Mouse (Mus musculus): ENCODE measurements around the gene Il12rb1.

Il12rb1 gene

DNA sequence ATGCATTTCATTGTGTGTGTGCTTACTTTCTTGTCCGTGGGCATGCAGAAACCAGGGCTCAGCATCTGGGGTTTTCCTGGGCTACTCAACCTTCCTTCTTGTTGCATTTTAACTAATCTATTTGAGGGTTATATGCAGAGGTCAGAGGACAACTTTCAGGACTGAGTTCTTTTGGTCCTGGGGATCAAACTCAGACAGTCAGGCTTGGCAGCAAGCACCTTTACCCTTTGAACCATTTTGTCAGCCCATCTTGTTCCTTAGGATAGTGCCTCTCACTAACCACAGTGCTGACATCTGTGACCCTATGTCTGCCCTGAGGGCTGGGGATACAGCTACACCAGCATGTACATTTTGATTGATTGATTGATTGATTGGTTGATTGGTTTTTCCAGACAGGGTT is 19.5 kb downstream of the Il12rb1 start:
- no peak for DNase-seq (ENCODE audit: low read depth, low spot score)

DNA sequence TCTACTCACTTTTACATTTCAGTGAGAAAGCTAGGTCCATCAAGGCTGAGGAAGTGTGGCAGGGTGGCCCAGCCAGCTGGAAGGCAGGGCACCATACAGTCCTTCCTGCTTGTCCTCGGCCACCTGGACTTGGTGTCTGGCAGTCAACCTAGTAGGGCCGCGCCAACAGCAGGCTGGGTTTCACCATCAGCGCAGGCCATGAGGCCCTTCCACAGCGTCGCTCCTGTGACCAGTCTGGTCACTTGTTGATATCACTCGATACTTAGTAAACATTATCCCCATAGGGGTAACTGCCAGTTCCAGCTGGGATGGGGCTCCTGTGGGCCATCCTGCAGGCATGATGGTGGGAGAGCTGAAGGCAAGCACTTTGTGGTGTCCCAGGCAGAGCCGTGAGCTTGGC is 23.3 kb downstream of the Il12rb1 start:
- no peak for DNase-seq (ENCODE audit: low read depth, low spot score)

DNA sequence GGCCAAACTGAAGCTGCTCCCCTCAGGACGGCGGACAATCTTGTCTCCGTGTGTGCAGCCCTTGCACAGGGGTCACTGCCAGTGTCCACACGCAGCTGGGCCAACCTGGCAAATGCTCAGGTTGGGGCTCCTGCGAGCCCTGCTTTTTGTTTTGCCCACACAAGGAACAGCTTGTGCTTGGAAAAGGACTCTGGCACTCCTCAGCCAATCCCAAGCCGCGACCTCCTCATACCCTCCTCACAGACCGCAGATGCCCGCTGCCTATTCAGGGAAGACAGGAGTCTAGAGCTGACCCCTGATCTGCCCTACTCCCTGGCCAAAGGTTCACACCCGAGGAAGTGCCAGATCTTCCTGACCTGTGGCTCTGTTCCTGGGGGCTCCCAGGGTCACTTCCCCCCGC is 24.1 kb downstream of the Il12rb1 start:
- DNase-seq (ENCODE audit: low read depth, low spot score), result no peak

DNA sequence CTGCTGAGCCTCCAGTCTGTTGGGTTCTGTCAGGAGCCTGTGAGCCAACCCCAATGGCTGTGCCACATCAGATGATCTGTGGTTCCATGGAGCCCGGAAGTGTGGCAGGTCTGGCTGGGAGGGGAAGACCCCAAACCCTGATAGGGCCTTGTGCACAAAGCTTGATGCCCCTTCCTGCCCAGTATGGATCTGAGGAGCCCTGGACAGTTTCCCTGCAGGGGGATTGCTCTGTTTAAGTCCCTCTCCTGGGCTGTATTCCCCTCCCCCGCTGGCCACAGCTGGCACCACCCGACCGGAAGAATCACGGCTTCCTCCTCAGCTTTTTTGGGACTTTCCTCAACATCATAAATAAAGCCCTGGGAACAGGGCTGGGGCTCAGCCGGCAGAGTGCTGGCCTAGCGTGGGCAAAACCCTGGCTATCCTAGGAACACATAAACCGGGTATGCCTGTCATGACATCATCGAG is 24.8 kb downstream of the Il12rb1 start:
- no peak for DNase-seq (ENCODE audit: low read depth, low spot score)

DNA sequence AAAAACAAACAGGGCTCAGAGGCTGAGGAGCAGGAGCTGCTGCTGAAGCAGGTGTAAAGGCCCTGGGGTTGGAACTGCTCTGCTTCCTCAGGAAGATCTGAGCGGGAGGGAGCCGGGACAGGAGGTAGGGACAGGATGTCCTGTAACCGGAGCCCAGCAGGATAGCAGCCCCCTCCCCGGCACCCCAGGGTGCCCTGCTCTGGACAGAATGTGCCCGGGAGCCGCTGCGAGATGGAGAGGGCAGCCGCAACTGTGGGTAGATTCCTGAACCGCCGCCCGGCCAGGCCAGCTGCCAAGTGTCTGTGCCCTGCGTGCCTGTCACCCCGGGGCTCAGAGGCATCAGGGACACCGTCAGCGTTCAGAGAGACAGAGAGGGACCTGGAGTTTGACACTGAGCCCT is 25.3 kb downstream of the Il12rb1 start:
- DNase-seq (ENCODE audit: low read depth, low spot score), result no peak

DNA sequence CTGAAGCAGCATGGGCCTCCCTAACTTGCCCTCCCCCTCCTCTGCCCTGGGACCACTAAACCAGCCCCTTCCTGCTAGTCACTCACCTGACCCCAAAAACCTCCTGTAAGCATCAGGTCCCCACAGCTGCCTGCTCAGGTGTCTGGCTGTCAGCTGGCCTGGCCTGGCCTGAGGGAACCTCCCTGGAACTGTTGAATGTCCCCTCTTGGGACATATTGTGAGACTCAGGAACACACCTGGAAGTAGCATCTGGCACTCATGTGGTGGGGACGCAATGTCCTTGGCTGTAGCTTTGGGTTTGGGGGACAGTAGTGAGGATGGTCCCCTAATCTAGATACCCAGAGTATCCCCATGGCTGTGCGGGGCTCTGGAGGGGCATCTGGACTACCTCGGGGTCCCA is 25.8 kb downstream of the Il12rb1 start:
- no peak for DNase-seq (ENCODE audit: low read depth, low spot score)

DNA sequence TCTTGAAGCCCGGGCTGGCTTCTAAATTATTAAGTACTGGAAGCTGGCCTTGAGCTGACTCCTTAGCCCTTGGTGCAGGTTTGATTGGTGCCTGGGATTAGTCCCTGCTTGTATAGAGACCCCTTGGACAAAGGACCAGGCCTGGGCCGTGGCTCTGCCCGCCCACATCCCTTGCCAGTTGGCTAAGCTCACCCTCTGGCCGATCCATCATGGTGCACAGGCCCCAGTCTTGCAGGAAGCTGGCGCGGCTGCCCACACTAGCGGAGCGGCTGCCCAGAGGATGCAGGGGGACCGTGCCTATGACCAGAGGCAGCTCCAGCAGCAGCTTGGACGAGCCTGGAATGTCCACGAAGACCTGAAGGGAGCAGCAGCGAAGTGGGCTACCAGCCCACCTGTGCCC is 28.4 kb downstream of the Il12rb1 start:
- DNase-seq (ENCODE audit: low read depth, low spot score), result no peak

DNA sequence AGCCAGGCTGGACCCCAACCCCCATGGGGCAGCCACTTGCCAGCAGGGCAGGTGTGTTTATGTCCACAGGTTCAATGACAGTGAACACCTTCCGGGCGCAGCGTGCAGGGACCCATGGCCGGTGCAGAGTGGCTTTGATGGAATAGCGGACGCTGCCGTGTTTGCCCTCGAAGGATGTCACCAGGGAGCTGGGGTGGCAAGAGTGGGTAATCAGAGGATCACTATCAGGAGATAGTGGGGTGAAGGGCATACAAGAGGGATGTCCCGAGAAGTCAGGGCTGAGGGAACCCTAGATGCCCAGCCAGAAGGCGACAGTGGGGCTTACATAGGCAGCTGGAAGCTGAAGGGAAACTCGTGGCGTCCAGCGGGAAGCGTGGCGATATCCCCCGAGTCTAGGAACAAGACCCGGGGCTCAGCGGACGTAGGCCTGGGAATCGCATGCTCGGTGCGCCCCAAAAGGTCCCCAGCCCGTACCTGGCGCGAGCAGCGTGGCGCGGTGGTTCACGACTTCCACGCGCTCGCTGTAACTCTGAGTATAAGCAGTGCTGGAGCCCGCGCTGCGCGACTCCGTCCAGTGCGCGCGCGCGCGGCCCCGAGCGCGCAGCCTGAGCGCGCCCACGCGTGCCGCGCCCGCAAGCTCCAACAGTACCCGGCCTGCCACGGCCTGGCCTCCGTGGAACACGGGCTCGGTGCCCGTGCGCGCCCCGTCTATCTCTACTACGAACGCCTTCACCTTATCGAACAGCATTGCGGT is 30.6 kb downstream of the Il12rb1 start:
- DNase-seq (ENCODE audit: low read depth, low spot score), result no peak

DNA sequence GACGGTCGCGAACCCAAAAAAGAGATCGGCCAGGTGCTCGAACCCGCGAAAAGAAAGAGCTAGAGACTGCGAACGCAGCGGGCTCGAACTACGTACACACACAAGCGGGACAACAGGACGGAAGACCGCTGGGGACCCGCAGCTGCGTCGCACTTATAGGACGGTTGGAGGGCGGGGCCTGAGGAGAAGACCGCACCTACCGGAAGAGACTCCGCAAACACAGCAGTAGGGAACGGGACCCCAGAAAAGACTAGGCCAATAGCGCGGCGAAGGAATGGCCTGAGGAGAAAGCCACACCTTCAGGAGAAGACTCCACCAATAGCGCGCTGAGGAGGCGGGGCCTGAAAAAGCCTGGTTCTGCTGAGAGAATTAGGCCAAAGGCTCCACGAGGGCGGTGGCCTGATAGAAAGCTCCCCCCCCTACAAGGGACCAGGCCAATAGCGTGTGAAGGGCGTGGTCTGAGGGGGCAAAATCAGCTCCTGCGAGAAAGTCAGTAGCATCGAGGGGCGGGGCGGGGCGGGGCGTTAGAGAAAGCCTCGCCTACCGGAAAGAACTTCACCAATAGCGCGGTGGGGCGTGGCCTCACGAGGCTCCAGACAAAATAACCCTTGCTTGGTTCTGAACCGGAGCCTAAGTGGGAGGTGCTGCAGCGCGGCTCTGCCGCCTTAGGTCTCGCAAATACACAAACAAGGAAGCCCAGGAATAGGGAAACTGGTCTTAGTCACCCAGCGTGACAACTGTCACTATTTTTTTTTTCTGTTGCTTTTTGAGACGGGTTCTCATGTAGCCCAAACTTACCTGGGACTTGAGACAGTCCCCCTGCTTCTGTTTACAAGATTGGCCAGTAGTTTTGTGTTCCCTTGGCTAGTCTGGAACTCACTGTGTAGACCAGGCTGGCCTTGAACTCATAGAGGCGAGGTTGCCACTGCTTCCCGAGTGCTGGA is 31.4 kb downstream of the Il12rb1 start, which contains the start of gene Arrdc2:
TSS of gene Arrdc2 (minus strand) at position 313 of the 944 bp plus-strand sequence.
- DNase-seq (ENCODE audit: low read depth, low spot score), result peak; percentile 100

DNA sequence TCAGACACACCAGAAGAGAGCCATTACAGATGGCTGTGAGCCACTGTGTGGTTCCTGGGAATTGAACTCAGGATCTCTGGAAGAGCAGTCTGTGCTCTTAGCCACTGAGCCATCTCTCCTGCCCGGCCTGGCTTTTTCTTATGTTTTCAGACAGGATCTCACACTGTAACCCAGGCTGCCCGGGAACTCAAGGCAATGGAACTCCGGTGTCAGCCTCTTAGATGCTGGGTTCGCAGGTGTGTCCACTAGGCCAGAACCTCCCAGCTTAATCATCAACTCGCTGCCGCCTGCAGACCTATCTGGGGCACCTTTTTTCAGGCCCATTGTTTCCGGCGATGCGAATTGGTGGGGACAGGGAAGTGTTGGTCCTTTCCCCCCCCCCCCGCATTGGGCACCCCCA is 32.3 kb downstream of the Il12rb1 start:
- no peak for DNase-seq (ENCODE audit: low read depth, low spot score)

DNA sequence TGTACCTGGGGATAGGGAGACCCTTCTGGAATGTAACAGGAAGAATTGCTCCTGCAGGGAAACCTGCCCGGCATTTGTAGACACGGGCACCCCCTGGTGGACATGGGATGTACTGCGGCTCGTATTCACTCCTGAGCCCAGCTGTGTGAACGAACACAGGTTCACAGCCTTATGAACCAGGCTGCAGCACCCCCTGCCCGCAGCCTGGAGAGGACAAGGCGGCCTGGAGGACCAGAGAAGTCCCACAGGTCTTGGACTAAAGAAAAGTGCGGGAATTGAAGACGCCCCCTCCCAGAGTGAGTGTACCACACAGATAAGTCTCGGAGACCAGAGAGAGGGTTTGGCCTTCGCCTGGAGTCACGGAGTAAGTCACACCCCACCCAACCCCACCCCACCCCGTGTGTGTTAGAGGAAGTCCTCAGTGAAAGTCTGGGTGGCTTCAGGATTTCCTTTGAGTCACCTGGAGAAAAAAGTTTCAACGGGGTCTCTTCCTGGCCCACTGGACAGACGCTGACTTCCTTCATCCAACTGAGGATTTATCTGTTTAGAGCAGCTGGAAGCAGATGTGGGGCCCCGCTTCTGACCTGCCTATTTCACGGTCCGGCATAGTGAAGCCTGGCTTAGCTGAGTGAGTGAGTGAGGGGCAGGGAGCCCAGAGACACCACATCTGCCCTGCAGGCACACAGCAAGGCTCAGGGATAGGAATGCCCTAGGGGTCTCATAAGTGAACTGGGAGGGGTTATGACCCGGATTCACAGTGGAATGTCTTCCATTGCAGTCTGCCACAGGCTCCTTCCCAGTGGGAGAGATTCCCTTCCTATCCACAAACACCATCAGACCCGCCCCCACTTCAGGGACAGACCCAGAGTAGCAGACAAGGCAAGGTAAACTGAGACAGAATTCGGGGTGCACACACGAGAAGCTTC is 33.2 kb downstream of the Il12rb1 start:
- DNase-seq (ENCODE audit: low read depth, low spot score), result peak; percentile 39

DNA sequence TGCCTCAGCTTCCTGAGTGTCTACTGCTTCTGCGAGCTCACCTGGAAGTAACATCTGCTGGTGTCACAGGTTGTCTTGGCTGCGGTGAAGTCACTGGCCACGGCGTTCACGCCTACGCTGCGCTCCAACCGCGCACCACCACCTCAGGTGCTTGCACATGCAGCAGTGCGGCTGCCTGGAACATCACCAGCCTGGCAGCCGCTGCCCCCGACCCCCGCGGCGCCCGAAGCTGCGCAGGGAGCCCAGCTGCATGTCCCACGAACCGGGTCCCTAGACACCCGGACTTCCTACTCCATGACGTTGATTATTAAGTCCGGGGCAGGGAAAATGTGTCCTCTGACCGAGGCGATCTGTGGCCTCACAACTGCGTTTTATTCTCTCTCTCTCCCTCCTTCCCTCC is 34.2 kb downstream of the Il12rb1 start:
- no peak for DNase-seq (ENCODE audit: low read depth, low spot score)

DNA sequence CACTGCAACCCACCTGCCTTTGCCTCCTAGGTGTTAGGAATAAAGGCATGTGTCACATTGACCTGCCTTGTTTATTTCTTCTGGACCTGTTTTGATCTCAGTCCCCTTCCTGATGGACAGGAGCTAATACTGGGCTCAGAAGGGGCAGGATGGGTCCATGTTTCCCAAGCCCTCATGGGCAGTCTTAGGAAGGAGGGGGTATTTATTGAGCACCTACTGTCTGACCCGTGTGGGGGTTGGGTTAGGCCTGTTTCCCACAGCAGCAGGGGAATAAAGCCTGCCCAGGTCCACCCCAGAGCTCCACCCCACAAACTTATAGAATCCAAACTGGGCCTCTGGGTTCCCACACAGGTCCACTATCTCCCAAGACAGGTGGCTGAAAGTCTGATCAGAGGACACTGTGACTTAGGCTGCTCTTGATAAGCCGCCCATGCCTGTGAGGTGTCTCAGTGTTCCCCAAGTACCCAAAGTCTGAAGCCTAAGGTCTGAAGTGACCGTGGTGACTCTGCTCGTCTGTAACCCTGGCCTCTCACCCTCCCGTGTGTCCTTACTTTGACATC is 35.0 kb downstream of the Il12rb1 start:
- DNase-seq (ENCODE audit: low read depth, low spot score), result no peak

DNA sequence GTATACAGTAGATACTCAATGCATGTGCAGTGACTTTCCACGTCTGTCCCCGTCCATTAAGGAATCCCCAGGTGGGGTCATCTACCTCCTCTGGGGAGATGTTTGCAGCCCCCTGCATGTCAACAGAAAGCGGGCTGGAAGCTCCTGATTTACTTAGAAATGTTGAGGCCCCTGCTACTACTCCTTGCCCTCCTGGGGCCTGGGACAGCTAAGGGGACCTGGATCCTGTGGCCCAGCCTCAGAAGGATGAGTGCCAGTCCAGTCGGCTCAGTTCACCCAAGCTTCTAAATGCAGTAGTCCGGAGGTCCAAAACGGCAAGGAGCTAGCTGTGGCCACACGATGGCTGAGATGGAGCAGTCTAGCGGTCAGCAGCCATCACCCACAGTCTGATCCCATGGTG is 35.7 kb downstream of the Il12rb1 start:
- DNase-seq (ENCODE audit: low read depth, low spot score), result no peak

DNA sequence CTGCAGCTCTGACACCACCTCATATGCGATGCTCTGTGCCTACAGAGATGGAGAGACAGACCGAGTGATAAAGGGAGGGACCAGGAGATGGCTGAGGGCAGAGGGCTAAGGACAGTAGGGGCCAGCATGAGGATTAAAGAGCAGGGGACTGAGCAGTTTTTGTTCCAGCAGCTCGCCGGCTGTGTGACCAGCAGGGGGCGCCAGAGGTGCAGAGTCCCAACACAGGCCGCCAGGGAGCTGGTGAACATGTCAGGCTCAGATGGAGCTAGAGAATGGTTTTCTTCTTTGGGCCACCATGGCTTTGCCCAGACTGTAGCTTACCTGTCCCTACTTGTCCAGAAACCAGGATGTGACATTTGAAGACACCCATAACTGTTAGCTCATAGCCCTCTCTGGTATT is 36.3 kb downstream of the Il12rb1 start:
- no peak for DNase-seq (ENCODE audit: low read depth, low spot score)

DNA sequence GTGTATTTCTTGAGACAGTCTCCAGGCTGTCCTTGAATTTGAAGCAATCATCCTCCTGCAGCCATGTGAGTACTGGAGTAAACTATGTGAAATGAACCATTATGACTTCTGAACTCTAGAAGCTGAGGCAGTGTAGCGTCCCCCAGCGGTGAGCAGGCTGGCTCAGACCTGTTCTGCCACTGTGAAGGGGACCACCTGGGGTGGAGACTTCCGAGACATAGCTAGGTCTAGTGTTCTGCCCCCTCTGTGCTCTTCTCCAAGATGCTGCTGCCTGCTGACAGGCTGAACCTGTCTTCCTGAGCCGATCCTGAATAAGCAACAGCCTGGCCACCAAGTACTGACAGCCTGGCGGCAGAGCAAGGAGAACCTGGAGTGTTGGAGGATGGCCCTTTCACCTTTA is 36.9 kb downstream of the Il12rb1 start:
- no peak for DNase-seq (ENCODE audit: low read depth, low spot score)

DNA sequence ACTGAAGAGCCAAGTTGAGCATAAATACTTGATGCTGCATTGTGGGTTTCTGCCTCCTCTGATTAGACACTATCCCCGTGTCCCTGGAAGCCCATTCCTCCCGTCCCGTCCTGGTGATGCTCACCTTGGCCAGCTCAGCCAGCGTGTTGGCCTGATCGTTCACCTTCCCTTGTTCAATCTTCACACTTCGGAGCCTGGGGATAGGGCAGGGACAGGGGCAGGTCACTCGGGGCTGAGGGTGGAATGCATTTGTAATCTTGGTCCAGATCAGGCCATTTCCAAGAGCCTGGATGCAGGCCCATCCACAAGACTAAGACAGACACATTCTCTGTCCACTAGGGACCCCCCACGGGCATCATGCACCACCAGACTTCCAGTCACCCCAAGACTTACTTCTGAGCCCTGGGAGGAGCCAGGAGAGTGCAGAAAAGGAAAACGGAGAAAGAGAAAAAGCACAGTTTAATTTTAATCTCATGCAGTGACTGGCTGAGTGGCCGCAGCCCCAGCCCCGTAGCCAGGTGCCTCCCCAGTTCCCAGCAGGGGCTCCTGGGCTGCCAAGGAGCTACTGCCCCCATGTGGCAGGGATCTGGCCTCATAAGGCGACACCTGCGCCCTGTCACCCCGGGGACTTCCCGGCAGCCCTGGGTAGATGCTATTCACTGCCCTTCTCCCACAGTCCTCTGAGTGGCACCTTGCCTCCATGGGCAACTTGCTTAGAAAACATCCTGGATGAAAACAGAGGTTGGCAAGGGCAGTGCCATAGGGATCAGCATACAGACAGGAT is 38.3 kb downstream of the Il12rb1 start:
- DNase-seq (ENCODE audit: low read depth, low spot score), result no peak

DNA sequence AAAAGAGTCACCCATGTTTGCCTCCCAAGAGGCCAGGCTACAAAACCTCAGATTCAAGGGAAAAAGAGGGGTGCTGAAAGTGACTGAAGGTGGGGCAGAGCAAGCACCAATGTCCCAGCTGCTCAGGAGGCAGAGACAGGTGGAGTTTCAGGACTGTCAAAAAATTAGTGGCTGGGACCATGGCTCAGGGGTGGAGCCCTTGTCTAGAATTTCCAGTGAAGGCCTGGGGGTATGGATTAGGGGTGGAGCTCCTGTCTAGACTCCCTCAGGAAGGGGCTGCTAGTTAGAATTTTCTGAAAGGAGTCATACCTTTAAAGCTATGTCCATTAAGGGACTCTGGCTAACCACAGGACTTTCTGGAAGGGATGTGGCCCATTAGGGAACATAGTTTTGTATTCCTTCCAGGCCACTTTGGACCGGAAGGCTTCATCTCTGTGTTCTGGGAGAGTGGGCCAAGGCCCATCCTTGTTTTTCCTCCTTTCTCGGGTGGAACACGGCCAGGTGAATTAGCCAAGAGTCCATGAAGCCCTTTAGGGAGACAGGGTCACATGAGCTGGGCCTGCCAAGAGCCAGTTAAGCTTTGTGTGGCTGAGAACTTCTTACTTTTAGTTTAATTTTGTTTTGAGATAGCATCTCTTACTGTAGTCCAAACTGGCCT is 41.2 kb downstream of the Il12rb1 start:
- DNase-seq (ENCODE audit: low read depth, low spot score), result no peak

DNA sequence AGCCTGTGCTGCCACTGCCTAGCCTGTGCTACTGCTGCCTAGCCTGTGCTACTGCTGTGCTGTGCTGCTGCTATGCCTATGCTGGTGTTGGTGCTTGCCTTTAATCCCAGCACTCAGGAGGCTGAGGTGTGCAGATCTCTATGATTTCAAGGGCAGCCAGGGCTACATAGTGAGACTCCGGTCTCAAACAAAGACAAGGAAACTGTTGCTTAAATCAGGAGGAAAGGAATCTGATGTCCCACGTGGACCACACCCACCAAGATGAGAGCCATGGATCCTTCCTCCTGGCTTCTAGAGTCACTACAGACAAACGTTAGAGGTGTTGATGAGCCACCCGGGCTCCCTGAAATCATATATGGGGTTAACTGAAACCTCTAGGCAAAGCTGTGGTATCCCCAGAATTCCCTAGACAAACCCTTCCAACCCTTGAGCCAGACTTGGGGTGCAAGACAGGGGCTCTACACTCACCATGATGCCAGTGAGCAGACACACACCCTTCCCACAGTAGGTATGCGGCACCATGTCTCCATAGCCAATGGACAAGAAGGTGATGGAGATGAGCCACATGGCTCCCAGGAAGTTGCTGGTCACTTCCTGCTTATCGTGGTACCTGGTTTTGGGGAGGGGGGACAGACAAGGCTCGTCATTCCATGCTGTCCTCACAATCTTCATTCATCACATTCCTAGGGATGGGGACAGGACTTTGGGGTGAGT is 42.0 kb downstream of the Il12rb1 start:
- DNase-seq (ENCODE audit: low read depth, low spot score), result no peak

Data from telencephalon, adult 2 months (tissue).